Mouse (Mus musculus) intestine, embryonic 14.5 days (tissue): ENCODE measurements around the gene Ninl. TPM values are rescaled to one million over a fixed set of nuclear protein-coding genes. Genes with fewer than 3 reads are reported as not detected.

Experiments
- ATAC-seq: fragments of 200-750 bp; cut with Nextera tagmentation; replicated peaks from 2 replicates; pipeline ENCODE4 v1.8.0; 2017; ENCODE audit warnings: low read depth, moderate number of reproducible peaks, moderate TSS enrichment, moderate library complexity; ENCODE audit not compliant: low FRiP score, low TSS enrichment
- DNase-seq: peaks from one replicate; pipeline ENCODE4 v3.0.0-alpha.2; 2018; ENCODE audit warnings: low spot score
- H3K27ac ChIP-seq: fragments of 300-500 bp; sonication (generic); 2 replicates; pipeline ENCODE4 v1.5.1; 2014; ENCODE audit warnings: low read depth, mild to moderate bottlenecking, control low read depth
- H3K27me3 ChIP-seq: fragments of 300-500 bp; sonication (generic); replicated peaks from 2 replicates; pipeline ENCODE4 v1.6.1; 2014; ENCODE audit warnings: low read length, control low read depth; ENCODE audit not compliant: control insufficient read depth, insufficient read depth
- H3K36me3 ChIP-seq: fragments of 300-500 bp; sonication (generic); 2 replicates; pipeline ENCODE4 v1.6.1; 2014; ENCODE audit warnings: low read length, control low read depth; ENCODE audit not compliant: control insufficient read depth, insufficient read depth
- H3K4me1 ChIP-seq: fragments of 300-500 bp; sonication (generic); replicated peaks from 2 replicates; pipeline ENCODE4 v1.6.1; 2014; ENCODE audit warnings: low read length, control low read depth, mixed read lengths; ENCODE audit not compliant: control insufficient read depth, insufficient read depth
- H3K4me2 ChIP-seq: fragments of 300-500 bp; sonication (generic); 2 replicates; pipeline ENCODE4 v1.6.1; 2014; ENCODE audit warnings: low read length
- H3K4me3 ChIP-seq: fragments of 300-500 bp; sonication (generic); 2 replicates; pipeline ENCODE4 v1.5.1; 2014; ENCODE audit warnings: low read depth, low read length, control low read depth, mixed read lengths
- H3K9ac ChIP-seq: fragments of 300-500 bp; sonication (generic); 2 replicates; pipeline ENCODE4 v1.6.1; 2014; ENCODE audit warnings: mild to moderate bottlenecking, low read length
- H3K9me3 ChIP-seq: fragments of 300-500 bp; sonication (generic); 2 replicates; pipeline ENCODE4 v1.6.1; 2016; ENCODE audit warnings: low read length, control low read depth; ENCODE audit not compliant: control insufficient read depth
- WGBS: fragments of 180-500 bp; shearing (Covaris S2); extraction: QIAGEN DNeasy Blood & Tissue Kit; methylation state at CpG from one replicate; pipeline ENCODE4 v1.1.7; 2014; 5-methylcytosine and 5-hydroxymethylcytosine counted together
- polyA plus RNA-seq: library from polyadenylated mRNA; unstranded; fragments of >200 nt; fragmentation: Nextera tagmentation; extraction: Ambion mirVana; gene quantifications from 2 replicates; pipeline ENCODE4 v1.2.1, GENCODE M21; 2014

The Ninl gene
- polyA plus RNA-seq, 1 experiment from 2014 or later: 10.7 TPM

GRCm38 (mm10) chr2:151021158-151021557 lies 18.0 kb downstream of the Ninl start:
- DNase-seq (no peak), ATAC-seq (no peak)
- no peaks in the 10 kb centered on the region for H3K9me3 ChIP-seq
- H3K27ac ChIP-seq: no peak overlapping the region
- H3K4me3 ChIP-seq: no peak overlapping the region
- WGBS: 87% methylated on average over 10 of the region's 10 CpGs
- H3K4me1 ChIP-seq: no peaks in the 10 kb centered on the region
- no peak overlapping the region for H3K9ac ChIP-seq
- H3K4me2 ChIP-seq: no peak overlapping the region
- H3K36me3 ChIP-seq: 0 out of 2 replicates have a peak, but pooled peaks cover 4% of the 10 kb centered on the region
- H3K27me3 ChIP-seq: no peaks in the 10 kb centered on the region

GRCm38 (mm10) chr2:151015316-151015715 lies 23.9 kb downstream of the Ninl start:
- ATAC-seq (no peak), DNase-seq (no peak)
- H3K27me3 ChIP-seq: no peaks in the 10 kb centered on the region
- H3K9me3 ChIP-seq: no peaks in the 10 kb centered on the region
- no peaks in the 10 kb centered on the region for H3K36me3 ChIP-seq
- H3K27ac ChIP-seq: no peak overlapping the region
- no peaks in the 10 kb centered on the region for H3K4me1 ChIP-seq
- H3K9ac ChIP-seq: no peak overlapping the region
- no peak overlapping the region for H3K4me2 ChIP-seq
- H3K4me3 ChIP-seq: no peak overlapping the region
- 76% methylated on average over 2 of the region's 2 CpGs for WGBS

GRCm38 (mm10) chr2:151011273-151011672 lies 27.9 kb downstream of the Ninl start:
- peaks cover 9% of the 10 kb centered on the region for H3K4me1 ChIP-seq
- H3K9me3 ChIP-seq: no peaks in the 10 kb centered on the region
- H3K9ac ChIP-seq: no peak overlapping the region
- no peak overlapping the region for H3K4me3 ChIP-seq
- no peaks in the 10 kb centered on the region for H3K36me3 ChIP-seq
- 62% methylated on average over 1 of the region's 1 CpGs for WGBS
- no peak overlapping the region for H3K4me2 ChIP-seq
- ATAC-seq: no peak
- H3K27ac ChIP-seq: no peak overlapping the region
- no peaks in the 10 kb centered on the region for H3K27me3 ChIP-seq
- DNase-seq: no peak

GRCm38 (mm10) chr2:151009515-151010085 lies 29.6 kb downstream of the Ninl start:
- H3K27ac ChIP-seq: no peak overlapping the region; the same call in 1 of the 2 replicates
- DNase-seq: no peak
- no peak overlapping the region for H3K9ac ChIP-seq
- peak overlapping the region; percentile 83 for H3K4me2 ChIP-seq
- H3K27me3 ChIP-seq: no peaks in the 10 kb centered on the region
- peak; percentile 76 for ATAC-seq
- H3K4me1 ChIP-seq: peaks cover 9% of the 10 kb centered on the region
- H3K36me3 ChIP-seq: no peaks in the 10 kb centered on the region
- peak overlapping the region; percentile 66 for H3K4me3 ChIP-seq
- H3K9me3 ChIP-seq: no peaks in the 10 kb centered on the region
- WGBS: 78% methylated on average over 1 of the region's 1 CpGs

- DNase-seq (peak; percentile 92), ATAC-seq (peak; percentile 96)
- peak overlapping the region; percentile 66 for H3K4me3 ChIP-seq
- H3K27ac ChIP-seq: peak overlapping the region; percentile 57
- no peaks in the 10 kb centered on the region for H3K27me3 ChIP-seq
- peak overlapping the region; percentile 83 for H3K4me2 ChIP-seq
- no peaks in the 10 kb centered on the region for H3K36me3 ChIP-seq
- no peaks in the 10 kb centered on the region for H3K9me3 ChIP-seq
- peak overlapping the region; percentile 78 for H3K9ac ChIP-seq
- peaks cover 12% of the 10 kb centered on the region for H3K4me1 ChIP-seq
- under 1% methylated on average over 51 of the region's 57 CpGs for WGBS
These were observed 30.2 kb downstream of the Ninl start for GRCm38 (mm10) chr2:151008939-151009509.

GRCm38 (mm10) chr2:151008517-151008932 lies 30.7 kb downstream of the Ninl start:
- WGBS: under 1% methylated on average over 21 of the region's 21 CpGs
- Histone ChIP-seq H3K9ac (peak overlapping the region; percentile 78), H3K4me3 (peak overlapping the region; percentile 66), H3K4me2 (peak overlapping the region; percentile 83), H3K27me3 (no peaks in the 10 kb centered on the region), H3K27ac (peak overlapping the region; percentile 57), H3K4me1 (peaks cover 12% of the 10 kb centered on the region), H3K9me3 (no peaks in the 10 kb centered on the region), H3K36me3 (no peaks in the 10 kb centered on the region)
- ATAC-seq (peak; percentile 44), DNase-seq (no peak)

GRCm38 (mm10) chr2:151008006-151008405 lies 31.2 kb downstream of the Ninl start:
- Histone ChIP-seq H3K4me1 (peaks cover 12% of the 10 kb centered on the region), H3K9ac (peak overlapping the region; percentile 78), H3K27me3 (no peaks in the 10 kb centered on the region), H3K27ac (no peak overlapping the region), H3K9me3 (no peaks in the 10 kb centered on the region), H3K36me3 (no peaks in the 10 kb centered on the region), H3K4me2 (peak overlapping the region; percentile 83), H3K4me3 (peak overlapping the region; percentile 66)
- DNase-seq: no peak
- no peak for ATAC-seq
- WGBS: 33% methylated on average over 6 of the region's 6 CpGs

GRCm38 (mm10) chr2:151006281-151006945 lies 32.8 kb downstream of the Ninl start:
- ATAC-seq (no peak), DNase-seq (no peak)
- Histone ChIP-seq H3K9me3 (no peaks in the 10 kb centered on the region), H3K9ac (no peak overlapping the region), H3K4me3 (no peak overlapping the region), H3K27ac (no peak overlapping the region), H3K4me1 (peaks cover 12% of the 10 kb centered on the region), H3K27me3 (no peaks in the 10 kb centered on the region), H3K36me3 (no peaks in the 10 kb centered on the region), H3K4me2 (no peak overlapping the region)
- WGBS: 74% methylated on average over 5 of the region's 5 CpGs
